Mouse (Mus musculus) heart, adult 8-10 months (tissue): ENCODE data around the gene Nudt9. TPM values are rescaled to one million over a fixed set of nuclear protein-coding genes. Genes with fewer than 3 reads are reported as not detected.

ENCODE experiments used
- DNase-seq: peaks from one replicate; pipeline ENCODE4 v3.0.0; 2022; ENCODE audit warnings: low spot score
- total RNA-seq, 4 experiments: library from RNA; stranded (reverse); gene quantifications; 2 replicates each; pipeline ENCODE4 v1.2.4; 2022

Gene Nudt9
- total RNA-seq, 4 experiments from 2014 or later = 53.8 to 58.9 (median 56.7) TPM

GRCm38 (mm10) chr5:104077508-104077907, 31.4 kb downstream of the Nudt9 start, which contains the start of gene Gm17660:
Gm17660 (minus strand) TSS chr5:104077608.
- DNase-seq = no peak

GRCm38 (mm10) chr5:104080736-104081135, 34.6 kb downstream of the Nudt9 start:
- no peak for DNase-seq

GRCm38 (mm10) chr5:104085366-104085765, 39.3 kb downstream of the Nudt9 start:
- DNase-seq = no peak

GRCm38 (mm10) chr5:104089751-104090150, 43.6 kb downstream of the Nudt9 start:
- no peak for DNase-seq

- DNase-seq = peak; percentile 4
Measured at GRCm38 (mm10) chr5:104095416-104096077, 49.4 kb downstream of the Nudt9 start.

GRCm38 (mm10) chr5:104096078-104096938, 50.2 kb downstream of the Nudt9 start:
- peak; percentile 85 for DNase-seq

- peak; percentile 17 for DNase-seq
Measured at GRCm38 (mm10) chr5:104101678-104102531, 55.8 kb downstream of the Nudt9 start.

- DNase-seq = no peak
Measured at GRCm38 (mm10) chr5:104103171-104103570, 57.1 kb downstream of the Nudt9 start.

GRCm38 (mm10) chr5:104104111-104104510, 58.0 kb downstream of the Nudt9 start:
- DNase-seq = no peak

- DNase-seq = peak; percentile 19
Measured at GRCm38 (mm10) chr5:104108127-104108875, 62.2 kb downstream of the Nudt9 start.

- peak; percentile 19 for DNase-seq
Measured at GRCm38 (mm10) chr5:104108879-104109369, 62.8 kb downstream of the Nudt9 start.

- DNase-seq = peak; percentile 19
Measured at GRCm38 (mm10) chr5:104109516-104109915, 63.4 kb downstream of the Nudt9 start.

GRCm38 (mm10) chr5:104110171-104110920, 64.2 kb downstream of the Nudt9 start:
- peak; percentile 38 for DNase-seq

- peak; percentile 65 for DNase-seq
Measured at GRCm38 (mm10) chr5:104112016-104112415, 65.9 kb downstream of the Nudt9 start.

GRCm38 (mm10) chr5:104112511-104112910, 66.4 kb downstream of the Nudt9 start:
- DNase-seq = peak; percentile 40

GRCm38 (mm10) chr5:104113491-104114172, 67.5 kb downstream of the Nudt9 start, which contains the start of gene Sparcl1:
Sparcl1 (minus strand) TSS chr5:104113733.
- peak; percentile 81 for DNase-seq
